Mouse (Mus musculus): Measurements from ENCODE around the gene Fbxw18.
"Not testable (repeated sequence)": the region's sequence is repeated elsewhere in the genome, so short reads cannot be mapped to it uniquely, and the experiment has no call there.

Gene Fbxw18

DNA sequence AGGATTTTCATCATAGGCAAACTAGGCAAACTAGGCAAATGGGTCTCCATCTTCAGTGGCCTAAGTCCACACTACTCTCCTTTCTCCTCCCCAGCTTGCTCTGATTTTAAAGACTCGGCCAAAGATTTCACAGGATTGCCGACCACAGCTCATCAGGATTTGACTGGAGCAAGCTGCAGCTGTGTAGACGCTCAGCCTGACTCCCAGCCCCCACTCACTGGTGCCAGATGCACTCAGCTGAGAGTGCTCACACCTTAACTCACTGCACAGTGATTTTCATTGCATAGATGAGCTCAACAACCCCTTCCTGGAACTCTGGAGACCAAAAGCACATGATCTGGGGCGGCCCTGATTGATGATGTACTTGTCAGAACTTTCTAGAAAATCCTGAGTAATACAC lies at the start of gene Fbxw18:
Gene Fbxw18, minus strand, starts transcription at position 101 of the 400 bp plus-strand sequence.
- DNase-seq (ENCODE audit: extremely low read depth, low read depth): not testable (repeated sequence)

DNA sequence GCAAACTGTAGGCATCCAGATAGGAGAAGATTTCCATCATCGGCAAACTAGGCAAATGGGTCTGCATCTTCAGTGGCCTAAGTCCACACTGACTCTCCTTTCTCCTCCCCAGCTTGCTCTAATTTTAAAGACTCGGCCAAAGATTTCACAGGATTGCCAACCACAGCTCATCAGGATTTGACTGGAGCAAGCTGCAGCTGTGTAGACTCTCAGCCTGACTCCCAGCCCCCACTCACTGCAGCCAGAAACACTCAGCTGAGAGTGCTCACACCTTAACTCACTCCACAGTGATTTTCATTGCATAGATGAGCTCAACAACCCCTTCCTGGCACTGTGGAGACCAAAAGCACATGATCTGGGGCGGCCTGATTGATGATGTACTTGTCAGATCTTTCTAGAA lies 43.5 kb upstream of the Fbxw18 start, which contains the start of gene Fbxw26:
Gene Fbxw26, minus strand, starts transcription at position 101 of the 400 bp plus-strand sequence.
- DNase-seq (ENCODE audit: extremely low read depth, low read depth): not testable (repeated sequence)

DNA sequence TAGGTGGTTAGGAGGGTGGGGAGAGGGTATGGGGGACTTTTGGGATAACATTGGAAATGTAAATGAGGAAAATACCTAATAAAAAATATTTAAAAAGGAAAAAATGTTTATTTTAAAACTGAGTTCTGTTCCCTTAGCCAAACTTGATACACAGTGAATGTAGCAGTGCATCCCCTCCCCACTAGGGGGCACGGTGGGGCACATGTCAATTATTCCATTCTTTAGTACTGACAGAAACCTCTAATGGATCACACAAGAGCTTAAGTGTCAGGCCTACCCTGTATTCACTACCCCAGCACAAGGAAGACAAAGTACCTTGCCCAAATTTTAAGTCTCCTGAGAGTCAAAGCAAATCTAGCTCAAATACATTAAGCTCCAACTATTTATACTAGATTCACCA lies 17.2 kb downstream of the Fbxw18 start:
- DNase-seq (ENCODE audit: extremely low read depth, low read depth): peak; percentile 3

- not testable (repeated sequence) for DNase-seq (ENCODE audit: extremely low read depth, low read depth)
Measured at GRCm38 (mm10) chr9:109664552-109664951, 37.9 kb downstream of the Fbxw18 start, which contains the start of gene Fbxw25. Fbxw25 (minus strand) TSS chr9:109664652.
